ENCODE assay signal across 8 mouse cellular contexts in genomic region chr4:135271881-135272616, GRCm38 (mm10). TPM values are rescaled to one million over a fixed set of nuclear protein-coding genes. Genes with fewer than 3 reads are reported as not detected.
DNase-seq lines count a peak whose midpoint lies in the region; ATAC-seq and TF ChIP-seq lines count a peak whose summit lies in the region.

No protein-coding gene starts in this region.

- no peaks in the 10 kb centered on the region for H3K36me3 ChIP-seq in forebrain, embryonic 15.5 days
- peaks cover 27% of the 10 kb centered on the region for H3K36me3 ChIP-seq in hindbrain, embryonic 10.5 days
- peaks cover 5% of the 10 kb centered on the region for H3K36me3 ChIP-seq in limb, embryonic 12.5 days
- no peaks in the 10 kb centered on the region for H3K36me3 ChIP-seq in midbrain, embryonic 11.5 days (ENCODE audit: control insufficient read depth, insufficient read depth, low read length)
- H3K36me3 ChIP-seq in stomach, embryonic 15.5 days = no peaks in the 10 kb centered on the region

- peak overlapping the region; percentile 81 for H3K9ac ChIP-seq in forebrain, embryonic 15.5 days (replicated peaks)
- H3K9ac ChIP-seq in limb, embryonic 12.5 days (replicated peaks) = peak overlapping the region; percentile 96
- H3K9ac ChIP-seq in midbrain, embryonic 11.5 days (ENCODE audit: low read length) = peak overlapping the region; percentile 96
- peak overlapping the region; percentile 67 for H3K9ac ChIP-seq in stomach, embryonic 15.5 days

- peak in 1 of 2 experiments; percentile 16 for DNase-seq in layer of hippocampus, adult 2 months (ENCODE audit: low spot score in 2 of 2)
- DNase-seq in layer of hippocampus, postnatal 25 days (ENCODE audit: extremely low spot score in 1 of 2, low spot score in 1 of 2) = no peak
- peak; percentile 50 for DNase-seq in c-Kit-positive CD71-positive TER-119-negative erythroid progenitor cells, embryonic 14.5 days (ENCODE audit: low read depth)
- peak; percentile 68 for DNase-seq in hindbrain, embryonic 10.5 days (ENCODE audit: low spot score)
- DNase-seq in midbrain, embryonic 11.5 days (ENCODE audit: low spot score, missing footprints) = peak; percentile 93

- WGBS in forebrain, embryonic 15.5 days = under 1% methylated on average over 66 of the region's 67 CpGs
- WGBS in hindbrain, embryonic 10.5 days = under 1% methylated on average over 67 of the region's 67 CpGs
- under 1% methylated on average over 52 of the region's 67 CpGs for WGBS in limb, embryonic 12.5 days
- WGBS in midbrain, embryonic 11.5 days = under 1% methylated on average over 64 of the region's 67 CpGs
- WGBS in stomach, embryonic 15.5 days = under 1% methylated on average over 67 of the region's 67 CpGs

- peak overlapping the region; percentile 78 for H3K4me2 ChIP-seq in forebrain, embryonic 15.5 days (replicated peaks)
- peak overlapping the region; percentile 64 for H3K4me2 ChIP-seq in limb, embryonic 12.5 days
- peak overlapping the region; percentile 58 for H3K4me2 ChIP-seq in midbrain, embryonic 11.5 days
- peak overlapping the region; percentile 71 for H3K4me2 ChIP-seq in stomach, embryonic 15.5 days

- H3K27ac ChIP-seq in layer of hippocampus, adult 2 months = peak overlapping the region; percentile 91
- H3K27ac ChIP-seq in forebrain, embryonic 15.5 days (replicated peaks) = peak overlapping the region; percentile 94
- peak overlapping the region; percentile 99 for H3K27ac ChIP-seq in hindbrain, embryonic 10.5 days
- peak overlapping the region; percentile 96 for H3K27ac ChIP-seq in limb, embryonic 12.5 days
- peak overlapping the region; percentile 96 for H3K27ac ChIP-seq in midbrain, embryonic 11.5 days (ENCODE audit: low read depth, low read length)
- peak overlapping the region; percentile 97 for H3K27ac ChIP-seq in stomach, embryonic 15.5 days

- ATAC-seq in forebrain, embryonic 15.5 days (replicated peaks) = peak; percentile 67
- ATAC-seq in limb, embryonic 12.5 days (ENCODE audit: insufficient number of reproducible peaks, insufficient read depth, low FRiP score, low TSS enrichment, low read depth) = peak; percentile 45; the same call in 1 of the 2 replicates
- peak; percentile 10; the same call in 1 of the 2 replicates for ATAC-seq in midbrain, embryonic 11.5 days (ENCODE audit: low FRiP score)
- peak; percentile 23; the same call in 1 of the 2 replicates for ATAC-seq in stomach, embryonic 15.5 days (ENCODE audit: insufficient read depth, low FRiP score, low read depth)

- no peaks in the 10 kb centered on the region for H3K9me3 ChIP-seq in forebrain, embryonic 15.5 days
- H3K9me3 ChIP-seq in hindbrain, embryonic 10.5 days = no peaks in the 10 kb centered on the region
- no peaks in the 10 kb centered on the region for H3K9me3 ChIP-seq in limb, embryonic 12.5 days
- H3K9me3 ChIP-seq in midbrain, embryonic 11.5 days (ENCODE audit: control insufficient read depth, low read length) = no peaks in the 10 kb centered on the region
- H3K9me3 ChIP-seq in stomach, embryonic 15.5 days = no peaks in the 10 kb centered on the region

- peak overlapping the region; percentile 85 for H3K4me3 ChIP-seq in layer of hippocampus, adult 2 months
- peak overlapping the region; percentile 79 for H3K4me3 ChIP-seq in forebrain, embryonic 15.5 days
- peak overlapping the region; percentile 96 for H3K4me3 ChIP-seq in hindbrain, embryonic 10.5 days
- H3K4me3 ChIP-seq in limb, embryonic 12.5 days (replicated peaks) = peak overlapping the region; percentile 91
- H3K4me3 ChIP-seq in midbrain, embryonic 11.5 days (ENCODE audit: low read depth, low read length) = peak overlapping the region; percentile 90
- peak overlapping the region; percentile 73 for H3K4me3 ChIP-seq in stomach, embryonic 15.5 days (replicated peaks)

- H3K4me1 ChIP-seq in forebrain, embryonic 15.5 days = peaks cover 50% of the 10 kb centered on the region
- peaks cover 55% of the 10 kb centered on the region for H3K4me1 ChIP-seq in hindbrain, embryonic 10.5 days (replicated peaks)
- peaks cover 42% of the 10 kb centered on the region for H3K4me1 ChIP-seq in limb, embryonic 12.5 days (replicated peaks)
- peaks cover 35% of the 10 kb centered on the region for H3K4me1 ChIP-seq in midbrain, embryonic 11.5 days (ENCODE audit: control insufficient read depth, insufficient read depth, low read length)
- peaks cover 25% of the 10 kb centered on the region for H3K4me1 ChIP-seq in stomach, embryonic 15.5 days

- no peaks in the 10 kb centered on the region for H3K27me3 ChIP-seq in forebrain, embryonic 15.5 days
- H3K27me3 ChIP-seq in hindbrain, embryonic 10.5 days (ENCODE audit: insufficient read depth, poor library complexity, severe bottlenecking) = peaks cover 25% of the 10 kb centered on the region
- peaks cover 13% of the 10 kb centered on the region; the same call in 1 of the 2 replicates for H3K27me3 ChIP-seq in limb, embryonic 12.5 days
- peaks cover 11% of the 10 kb centered on the region for H3K27me3 ChIP-seq in midbrain, embryonic 11.5 days (ENCODE audit: control insufficient read depth, insufficient read depth, low read length)
- no peaks in the 10 kb centered on the region for H3K27me3 ChIP-seq in stomach, embryonic 15.5 days (replicated peaks)

- TF ChIP-seq CTCF in layer of hippocampus, adult 2 months (conservative IDR thresholded peaks at IDR 0.05) = peak; percentile 29; the same call in 1 of the 2 replicates

RNA-seq across cellular contexts. Expression of gene Clic4, which starts 0.6 kb away (rescaled TPM):
- total RNA-seq in layer of hippocampus, adult 2 months (2021) = 10 to 100 TPM; 31.2 to 34.2 TPM
- total RNA-seq in layer of hippocampus, postnatal 25 days (2021) = 10 to 100 TPM; 36.9 to 38.9 TPM
- polyA plus RNA-seq in forebrain, embryonic 15.5 days (2015; fragmentation: Nextera tagmentation; extraction: Ambion mirVana) = 114 and 116 TPM in 2 replicates
- polyA plus RNA-seq in hindbrain, embryonic 10.5 days (2016; fragmentation: Nextera tagmentation; extraction: Ambion mirVana) = 184 and 220 TPM in 2 replicates
- polyA plus RNA-seq in limb, embryonic 12.5 days (2016; fragmentation: Nextera tagmentation; extraction: Ambion mirVana) = 191 and 199 TPM in 2 replicates
- polyA plus RNA-seq in midbrain, embryonic 11.5 days (2014; fragmentation: Nextera tagmentation; extraction: Ambion mirVana) = 168 and 173 TPM in 2 replicates
- polyA plus RNA-seq in stomach, embryonic 15.5 days (2015; fragmentation: Nextera tagmentation; extraction: Ambion mirVana) = 141 and 144 TPM in 2 replicates

Comparison
In these comparisons a context has a peak if more than half of its experiments do, and no peak if none do; other contexts are left out.
1. DNase-seq: peak in c-Kit-positive CD71-positive TER-119-negative erythroid progenitor cells, embryonic 14.5 days (single experiment), hindbrain, embryonic 10.5 days (single experiment) and midbrain, embryonic 11.5 days (single experiment); none in layer of hippocampus, postnatal 25 days (0 of 2).
2. ATAC-seq: peak in every context shown above with its lines; median percentile 67 in forebrain, embryonic 15.5 days; 45 in limb, embryonic 12.5 days; 23 in stomach, embryonic 15.5 days; 10 in midbrain, embryonic 11.5 days.
3. Peak in every context shown above with its lines, with median percentiles within 50 percentile points of each other: H3K27ac ChIP-seq, H3K4me3 ChIP-seq, H3K4me2 ChIP-seq and H3K9ac ChIP-seq.